Mouse (Mus musculus): ENCODE measurements around the gene Aipl1. TPM values are rescaled to one million over a fixed set of nuclear protein-coding genes. Genes with fewer than 3 reads are reported as not detected.

The Aipl1 gene
- polyA plus RNA-seq, 1 experiment from 2014 or later, result 0.11 TPM

GRCm38 (mm10) chr11:72041768-72042607, 4.7 kb upstream of the Aipl1 start, which contains the start of gene Pimreg:
Pimreg (plus strand) TSS chr11:72042032.
- Histone ChIP-seq H3K27ac (ENCODE audit: low read length) (peak within 1 kb of the TSS; percentile 71), H3K9ac (replicated peaks; ENCODE audit: low read depth, low read length) (peak within 1 kb of the TSS; percentile 69), H3K27me3 (replicated peaks; ENCODE audit: control insufficient read depth, insufficient read depth, low read length) (no peaks in the 10 kb centered on the region), H3K4me3 (replicated peaks; ENCODE audit: low read length) (peak within 1 kb of the TSS; percentile 69), H3K4me1 (replicated peaks; ENCODE audit: control insufficient read depth, insufficient read depth, low read length) (peaks cover 30% of the 10 kb centered on the region), H3K4me2 (ENCODE audit: low read length) (peak within 1 kb of the TSS; percentile 70), H3K36me3 (ENCODE audit: control insufficient read depth, insufficient read depth) (no peaks in the 10 kb centered on the region), H3K9me3 (ENCODE audit: control insufficient read depth, low read length) (no peaks in the 10 kb centered on the region)
- under 1% methylated on average over 52 of the region's 52 CpGs for WGBS
- ATAC-seq, result peak; percentile 95

GRCm38 (mm10) chr11:72041290-72041767, 4.0 kb upstream of the Aipl1 start:
- no peak for ATAC-seq
- peak overlapping the region; percentile 69 for H3K4me3 ChIP-seq (replicated peaks; ENCODE audit: low read length)
- no peaks in the 10 kb centered on the region for H3K36me3 ChIP-seq (ENCODE audit: control insufficient read depth, insufficient read depth)
- H3K27ac ChIP-seq (ENCODE audit: low read length), result 0 out of 2 replicates have a peak overlapping the region, but pooled peaks have one; percentile 71
- WGBS, result 18% methylated on average over 6 of the region's 6 CpGs
- peak overlapping the region; percentile 69 for H3K9ac ChIP-seq (replicated peaks; ENCODE audit: low read depth, low read length)
- H3K4me1 ChIP-seq (replicated peaks; ENCODE audit: control insufficient read depth, insufficient read depth, low read length), result peaks cover 30% of the 10 kb centered on the region
- H3K4me2 ChIP-seq (ENCODE audit: low read length), result peak overlapping the region; percentile 69
- H3K27me3 ChIP-seq (replicated peaks; ENCODE audit: control insufficient read depth, insufficient read depth, low read length), result no peaks in the 10 kb centered on the region
- H3K9me3 ChIP-seq (ENCODE audit: control insufficient read depth, low read length), result no peaks in the 10 kb centered on the region

GRCm38 (mm10) chr11:72039599-72040386, 2.5 kb upstream of the Aipl1 start:
- H3K9ac ChIP-seq (replicated peaks; ENCODE audit: low read depth, low read length), result peak overlapping the region; percentile 9; the same call in 1 of the 2 replicates
- 17% methylated on average over 16 of the region's 16 CpGs for WGBS
- H3K9me3 ChIP-seq (ENCODE audit: control insufficient read depth, low read length), result no peaks in the 10 kb centered on the region
- no peak overlapping the region for H3K4me3 ChIP-seq (replicated peaks; ENCODE audit: low read length)
- no peaks in the 10 kb centered on the region for H3K36me3 ChIP-seq (ENCODE audit: control insufficient read depth, insufficient read depth)
- H3K4me1 ChIP-seq (replicated peaks; ENCODE audit: control insufficient read depth, insufficient read depth, low read length), result peaks cover 30% of the 10 kb centered on the region
- H3K27me3 ChIP-seq (replicated peaks; ENCODE audit: control insufficient read depth, insufficient read depth, low read length), result no peaks in the 10 kb centered on the region
- H3K27ac ChIP-seq (ENCODE audit: low read length), result peak overlapping the region; percentile 48
- peak overlapping the region; percentile 37 for H3K4me2 ChIP-seq (ENCODE audit: low read length)
- peak; percentile 5; the same call in 1 of the 2 replicates for ATAC-seq

GRCm38 (mm10) chr11:72037996-72038395, 687 bp upstream of the Aipl1 start:
- Histone ChIP-seq H3K4me3 (replicated peaks; ENCODE audit: low read length) (no peak overlapping the region), H3K27ac (ENCODE audit: low read length) (no peak overlapping the region), H3K4me1 (replicated peaks; ENCODE audit: control insufficient read depth, insufficient read depth, low read length) (peaks cover 22% of the 10 kb centered on the region), H3K36me3 (ENCODE audit: control insufficient read depth, insufficient read depth) (no peaks in the 10 kb centered on the region), H3K9ac (replicated peaks; ENCODE audit: low read depth, low read length) (no peak overlapping the region), H3K9me3 (ENCODE audit: control insufficient read depth, low read length) (no peaks in the 10 kb centered on the region), H3K4me2 (ENCODE audit: low read length) (no peak overlapping the region), H3K27me3 (replicated peaks; ENCODE audit: control insufficient read depth, insufficient read depth, low read length) (no peaks in the 10 kb centered on the region)
- WGBS, result 0% methylated on average over 4 of the region's 4 CpGs
- ATAC-seq, result no peak

GRCm38 (mm10) chr11:72032589-72032988, 4.7 kb downstream of the Aipl1 start:
- no peak overlapping the region for H3K4me2 ChIP-seq (ENCODE audit: low read length)
- no peak for ATAC-seq
- H3K27ac ChIP-seq (ENCODE audit: low read length), result no peak overlapping the region
- H3K36me3 ChIP-seq (ENCODE audit: control insufficient read depth, insufficient read depth), result no peaks in the 10 kb centered on the region
- H3K4me3 ChIP-seq (replicated peaks; ENCODE audit: low read length), result no peak overlapping the region
- H3K9ac ChIP-seq (replicated peaks; ENCODE audit: low read depth, low read length), result no peak overlapping the region
- WGBS, result 97% methylated on average over 3 of the region's 3 CpGs
- no peaks in the 10 kb centered on the region for H3K9me3 ChIP-seq (ENCODE audit: control insufficient read depth, low read length)
- no peaks in the 10 kb centered on the region for H3K27me3 ChIP-seq (replicated peaks; ENCODE audit: control insufficient read depth, insufficient read depth, low read length)
- peaks cover 8% of the 10 kb centered on the region; the same call in 1 of the 2 replicates for H3K4me1 ChIP-seq (replicated peaks; ENCODE audit: control insufficient read depth, insufficient read depth, low read length)

GRCm38 (mm10) chr11:72032091-72032490, 5.2 kb downstream of the Aipl1 start:
- Histone ChIP-seq H3K9me3 (ENCODE audit: control insufficient read depth, low read length) (no peaks in the 10 kb centered on the region), H3K9ac (replicated peaks; ENCODE audit: low read depth, low read length) (no peak overlapping the region), H3K4me1 (replicated peaks; ENCODE audit: control insufficient read depth, insufficient read depth, low read length) (peaks cover 8% of the 10 kb centered on the region; the same call in 1 of the 2 replicates), H3K27ac (ENCODE audit: low read length) (no peak overlapping the region), H3K4me3 (replicated peaks; ENCODE audit: low read length) (no peak overlapping the region), H3K36me3 (ENCODE audit: control insufficient read depth, insufficient read depth) (no peaks in the 10 kb centered on the region), H3K27me3 (replicated peaks; ENCODE audit: control insufficient read depth, insufficient read depth, low read length) (no peaks in the 10 kb centered on the region), H3K4me2 (ENCODE audit: low read length) (no peak overlapping the region)
- no peak for ATAC-seq
- WGBS, result 76% methylated on average over 4 of the region's 4 CpGs

- H3K9me3 ChIP-seq (ENCODE audit: control insufficient read depth, low read length), result no peaks in the 10 kb centered on the region
- no peak for ATAC-seq
- no peaks in the 10 kb centered on the region for H3K27me3 ChIP-seq (replicated peaks; ENCODE audit: control insufficient read depth, insufficient read depth, low read length)
- no peak overlapping the region for H3K27ac ChIP-seq (ENCODE audit: low read length)
- no peak overlapping the region for H3K4me2 ChIP-seq (ENCODE audit: low read length)
- WGBS, result 92% methylated on average over 7 of the region's 7 CpGs
- peaks cover 8% of the 10 kb centered on the region; the same call in 1 of the 2 replicates for H3K4me1 ChIP-seq (replicated peaks; ENCODE audit: control insufficient read depth, insufficient read depth, low read length)
- H3K9ac ChIP-seq (replicated peaks; ENCODE audit: low read depth, low read length), result no peak overlapping the region
- H3K36me3 ChIP-seq (ENCODE audit: control insufficient read depth, insufficient read depth), result no peaks in the 10 kb centered on the region
- H3K4me3 ChIP-seq (replicated peaks; ENCODE audit: low read length), result no peak overlapping the region
Measured at GRCm38 (mm10) chr11:72031353-72031752, 6.0 kb downstream of the Aipl1 start.

GRCm38 (mm10) chr11:72029143-72029542, 8.2 kb downstream of the Aipl1 start:
- Histone ChIP-seq H3K4me1 (replicated peaks; ENCODE audit: control insufficient read depth, insufficient read depth, low read length) (peaks cover 8% of the 10 kb centered on the region; the same call in 1 of the 2 replicates), H3K4me3 (replicated peaks; ENCODE audit: low read length) (no peak overlapping the region), H3K27ac (ENCODE audit: low read length) (no peak overlapping the region), H3K36me3 (ENCODE audit: control insufficient read depth, insufficient read depth) (no peaks in the 10 kb centered on the region), H3K9ac (replicated peaks; ENCODE audit: low read depth, low read length) (no peak overlapping the region), H3K27me3 (replicated peaks; ENCODE audit: control insufficient read depth, insufficient read depth, low read length) (no peaks in the 10 kb centered on the region), H3K9me3 (ENCODE audit: control insufficient read depth, low read length) (no peaks in the 10 kb centered on the region), H3K4me2 (ENCODE audit: low read length) (no peak overlapping the region)
- peak; percentile 54 for ATAC-seq
- 23% methylated on average over 23 of the region's 23 CpGs for WGBS

- H3K27me3 ChIP-seq (replicated peaks; ENCODE audit: control insufficient read depth, insufficient read depth, low read length), result no peaks in the 10 kb centered on the region
- ATAC-seq, result no peak
Measured at GRCm38 (mm10) chr11:72027836-72028235, 9.5 kb downstream of the Aipl1 start.

More at GRCm38 (mm10) chr11:72027836-72028235, 9.5 kb downstream of the Aipl1 start:
- WGBS, result 89% methylated on average over 9 of the region's 9 CpGs
- Histone ChIP-seq H3K4me2 (ENCODE audit: low read length) (no peak overlapping the region), H3K27ac (ENCODE audit: low read length) (no peak overlapping the region), H3K4me1 (replicated peaks; ENCODE audit: control insufficient read depth, insufficient read depth, low read length) (peaks cover 14% of the 10 kb centered on the region), H3K9ac (replicated peaks; ENCODE audit: low read depth, low read length) (no peak overlapping the region), H3K4me3 (replicated peaks; ENCODE audit: low read length) (no peak overlapping the region), H3K9me3 (ENCODE audit: control insufficient read depth, low read length) (no peaks in the 10 kb centered on the region), H3K36me3 (ENCODE audit: control insufficient read depth, insufficient read depth) (no peaks in the 10 kb centered on the region)

All from forebrain, embryonic 16.5 days (tissue).